Mouse (Mus musculus) myocyte (in vitro differentiated cells): ENCODE results near the gene Zfp839. TPM values are rescaled to one million over a fixed set of nuclear protein-coding genes. Genes with fewer than 3 reads are reported as not detected.

Experiments
- H3K27me3 ChIP-seq: one replicate; pipeline ENCODE4 v1.6.1; 2011; ENCODE audit not compliant: control insufficient read depth, insufficient read depth, insufficient read length
- H3K36me3 ChIP-seq: one replicate; pipeline ENCODE4 v1.6.1; 2011; ENCODE audit not compliant: control insufficient read depth, insufficient read depth
- H3K4me2 ChIP-seq: one replicate; pipeline ENCODE4 v1.6.1; 2011; ENCODE audit warnings: low read depth, control low read depth
- H3K4me3 ChIP-seq: one replicate; pipeline ENCODE4 v1.5.1; 2011; ENCODE audit warnings: mild to moderate bottlenecking, control low read depth, moderate library complexity
- H3K79me2 ChIP-seq: one replicate; pipeline ENCODE4 v1.6.1; 2011; ENCODE audit not compliant: control insufficient read depth, insufficient read depth
- H3ac ChIP-seq: one replicate; pipeline ENCODE4 v1.6.1; 2011; ENCODE audit not compliant: control insufficient read depth, insufficient read length
- CEBPB ChIP-seq: IDR thresholded peaks from 2 replicates; pipeline ENCODE4 v1.6.1; 2011; ENCODE audit warnings: mild to moderate bottlenecking, moderate library complexity; ENCODE audit not compliant: poor library complexity, insufficient read depth, severe bottlenecking
- E2F4 ChIP-seq: IDR thresholded peaks from one replicate; pipeline ENCODE4 v1.6.1; 2011; ENCODE audit warnings: mild to moderate bottlenecking, control low read depth, moderate library complexity; ENCODE audit not compliant: insufficient read depth
- MAX ChIP-seq: IDR thresholded peaks from one replicate; pipeline ENCODE4 v1.6.1; 2011; ENCODE audit warnings: low read depth, mild to moderate bottlenecking, control low read depth
- MYOD1 ChIP-seq, 3 experiments: IDR thresholded peaks; one replicate each; pipeline ENCODE4 v1.6.1; 2011; ENCODE audit warnings: control low read depth in 2 of 3, low read depth in 2 of 3, mild to moderate bottlenecking in 2 of 3, moderate library complexity in 1 of 3; ENCODE audit not compliant: insufficient read length in 2 of 3, control insufficient read depth in 1 of 3
- MYOG ChIP-seq, 3 experiments: IDR thresholded peaks; one replicate each; pipeline ENCODE4 v1.6.1; 2011; ENCODE audit warnings: control low read depth in 2 of 3, low read depth in 2 of 3, mild to moderate bottlenecking in 2 of 3; ENCODE audit not compliant: insufficient read length in 2 of 3, control insufficient read depth in 1 of 3, insufficient read depth in 1 of 3
- POLR2A ChIP-seq: IDR thresholded peaks from one replicate; pipeline ENCODE4 v1.6.1; 2011; ENCODE audit warnings: low read depth, mild to moderate bottlenecking, control low read depth, moderate library complexity; ENCODE audit not compliant: insufficient read length
- POLR2AphosphoS2 ChIP-seq: IDR thresholded peaks from one replicate; pipeline ENCODE4 v1.6.1; 2011; ENCODE audit warnings: low read depth, control low read depth; ENCODE audit not compliant: insufficient read length
- REST ChIP-seq: IDR thresholded peaks from one replicate; pipeline ENCODE4 v1.6.1; 2011; ENCODE audit warnings: mild to moderate bottlenecking, control low read depth, moderate library complexity; ENCODE audit not compliant: insufficient read depth, insufficient read length
- SRF ChIP-seq: IDR thresholded peaks from one replicate; pipeline ENCODE4 v1.6.1; 2011; ENCODE audit warnings: low read depth; ENCODE audit not compliant: control insufficient read depth, insufficient read length
- TCF12 ChIP-seq: IDR thresholded peaks from one replicate; pipeline ENCODE4 v1.6.1; 2011; ENCODE audit warnings: mild to moderate bottlenecking, control low read depth; ENCODE audit not compliant: poor library complexity, insufficient read depth, severe bottlenecking
- TCF3 ChIP-seq: IDR thresholded peaks from one replicate; pipeline ENCODE4 v1.6.1; 2011; ENCODE audit warnings: low read depth, control low read depth; ENCODE audit not compliant: insufficient read length
- USF1 ChIP-seq: IDR thresholded peaks from one replicate; pipeline ENCODE4 v1.6.1; 2011; ENCODE audit warnings: low read depth, mild to moderate bottlenecking, control low read depth, moderate library complexity
- polyA plus RNA-seq: library from polyadenylated mRNA; unstranded; fragments of >200 nt; fragmentation: generic; extraction: Trizol; gene quantifications from one replicate; pipeline ENCODE4 v1.2.1, GENCODE M21; 2012; ENCODE audit warnings: missing spikeins

The Zfp839 gene
- polyA plus RNA-seq: 3.1 TPM

- H3K27me3 ChIP-seq: no peaks in the 10 kb centered on the region
- no peak for TF ChIP-seq REST
- TF ChIP-seq MYOG (IDR thresholded peaks at IDR 0.05; ENCODE audit: control insufficient read depth in 1 of 3, insufficient read depth in 1 of 3, insufficient read length in 2 of 3, low read depth in 2 of 3): peak in 1 of 3 experiments; percentile 36
- TF ChIP-seq E2F4: no peak
- TF ChIP-seq TCF12: no peak
- no peak for TF ChIP-seq TCF3
- no peak for TF ChIP-seq SRF
- TF ChIP-seq MYOD1 (IDR thresholded peaks at IDR 0.05; ENCODE audit: control insufficient read depth in 1 of 3, insufficient read length in 2 of 3, low read depth in 2 of 3): peak in 1 of 3 experiments; percentile 14
- no peak for TF ChIP-seq CEBPB
- no peak for TF ChIP-seq USF1
- TF ChIP-seq POLR2AphosphoS2: peak; percentile 68
- no peak for TF ChIP-seq MAX
- TF ChIP-seq POLR2A: peak; percentile 63
- H3K79me2 ChIP-seq: no peaks in the 10 kb centered on the region
- H3ac ChIP-seq: peak within 1 kb of the TSS; percentile 78
- H3K4me2 ChIP-seq: peak within 1 kb of the TSS; percentile 92
- H3K4me3 ChIP-seq: peak within 1 kb of the TSS; percentile 55
- no peaks in the 10 kb centered on the region for H3K36me3 ChIP-seq
Observed at GRCm38 (mm10) chr12:110850010-110850928, at the start of gene Zfp839. Gene Zfp839, plus strand, starts transcription at chr12:110850253.

GRCm38 (mm10) chr12:110801876-110802464 lies 48.1 kb upstream of the Zfp839 start:
- TF ChIP-seq MYOG (IDR thresholded peaks at IDR 0.05; ENCODE audit: control insufficient read depth in 1 of 3, insufficient read depth in 1 of 3, insufficient read length in 2 of 3, low read depth in 2 of 3): peak; percentile 64 to 82 (median 65)
- peak; percentile 21 to 74 (median 51) for TF ChIP-seq MYOD1 (IDR thresholded peaks at IDR 0.05; ENCODE audit: control insufficient read depth in 1 of 3, insufficient read length in 2 of 3, low read depth in 2 of 3)
- no peak for TF ChIP-seq TCF3
- no peak for TF ChIP-seq USF1
- peak; percentile 24 for TF ChIP-seq POLR2AphosphoS2
- TF ChIP-seq TCF12: peak; percentile 37
- H3K36me3 ChIP-seq: no peaks in the 10 kb centered on the region

GRCm38 (mm10) chr12:110802674-110803297 lies 47.3 kb upstream of the Zfp839 start:
- TF ChIP-seq TCF12: no peak
- peak in 1 of 3 experiments; percentile 26 for TF ChIP-seq MYOG (IDR thresholded peaks at IDR 0.05; ENCODE audit: control insufficient read depth in 1 of 3, insufficient read depth in 1 of 3, insufficient read length in 2 of 3, low read depth in 2 of 3)
- TF ChIP-seq CEBPB: no peak
- no peak for TF ChIP-seq USF1
- TF ChIP-seq POLR2AphosphoS2: no peak
- TF ChIP-seq E2F4: no peak
- TF ChIP-seq MAX: no peak
- peak in 1 of 3 experiments; percentile 22 for TF ChIP-seq MYOD1 (IDR thresholded peaks at IDR 0.05; ENCODE audit: control insufficient read depth in 1 of 3, insufficient read length in 2 of 3, low read depth in 2 of 3)
- TF ChIP-seq REST: no peak
- no peak for TF ChIP-seq TCF3
- no peak for TF ChIP-seq POLR2A
- no peak for TF ChIP-seq SRF
- peak overlapping the region; percentile 32 for H3K4me2 ChIP-seq
- H3K36me3 ChIP-seq: no peaks in the 10 kb centered on the region
- peaks cover 5% of the 10 kb centered on the region for H3K79me2 ChIP-seq
- no peak overlapping the region for H3ac ChIP-seq
- H3K4me3 ChIP-seq: no peak overlapping the region
- no peaks in the 10 kb centered on the region for H3K27me3 ChIP-seq

More at GRCm38 (mm10) chr12:110801876-110802464, 48.1 kb upstream of the Zfp839 start:
- H3ac ChIP-seq: no peak overlapping the region
- no peaks in the 10 kb centered on the region for H3K27me3 ChIP-seq
- H3K4me3 ChIP-seq: no peak overlapping the region
- peaks cover 5% of the 10 kb centered on the region for H3K79me2 ChIP-seq
- H3K4me2 ChIP-seq: peak overlapping the region; percentile 32

GRCm38 (mm10) chr12:110804261-110804660 lies 45.8 kb upstream of the Zfp839 start:
- Histone ChIP-seq H3K27me3 (no peaks in the 10 kb centered on the region), H3K4me2 (no peak overlapping the region), H3K4me3 (no peak overlapping the region), H3K79me2 (peaks cover 5% of the 10 kb centered on the region), H3K36me3 (no peaks in the 10 kb centered on the region), H3ac (no peak overlapping the region)
- no peak for TF ChIP-seq POLR2AphosphoS2
- no peak for TF ChIP-seq MYOG (IDR thresholded peaks at IDR 0.05; ENCODE audit: control insufficient read depth in 1 of 3, insufficient read depth in 1 of 3, insufficient read length in 2 of 3, low read depth in 2 of 3)
- no peak for TF ChIP-seq MYOD1 (IDR thresholded peaks at IDR 0.05; ENCODE audit: control insufficient read depth in 1 of 3, insufficient read length in 2 of 3, low read depth in 2 of 3)
- no peak for TF ChIP-seq USF1
- TF ChIP-seq TCF3: no peak
- TF ChIP-seq SRF: no peak
- no peak for TF ChIP-seq E2F4
- no peak for TF ChIP-seq MAX
- TF ChIP-seq TCF12: no peak
- no peak for TF ChIP-seq CEBPB
- TF ChIP-seq REST: no peak
